Mouse (Mus musculus) stomach, embryonic 14.5 days (tissue): Measurements from ENCODE around the gene Slc29a3. TPM values are rescaled to one million over a fixed set of nuclear protein-coding genes. Genes with fewer than 3 reads are reported as not detected.
A peak's percentile ranks its signal among the peaks of the same experiment; 100 is the strongest.

Experiments
- ATAC-seq: fragments of 200-750 bp; cut with Nextera tagmentation; 2 replicates; pipeline ENCODE4 v1.8.0; 2017; ENCODE audit warnings: low read depth, moderate TSS enrichment; ENCODE audit not compliant: insufficient number of reproducible peaks, insufficient read depth, low FRiP score
- H3K27ac ChIP-seq: fragments of 300-500 bp; sonication (generic); 2 replicates; pipeline ENCODE4 v1.5.1; 2014; ENCODE audit warnings: mild to moderate bottlenecking, low read length, moderate library complexity, mixed read lengths
- H3K27me3 ChIP-seq: fragments of 300-500 bp; sonication (generic); 2 replicates; pipeline ENCODE4 v1.6.1; 2014; ENCODE audit warnings: low read length, control low read depth, mixed read lengths; ENCODE audit not compliant: control insufficient read depth, insufficient read depth
- H3K36me3 ChIP-seq: fragments of 300-500 bp; sonication (generic); 2 replicates; pipeline ENCODE4 v1.6.1; 2014; ENCODE audit warnings: mild to moderate bottlenecking, control low read depth, low read length, moderate library complexity, mixed read lengths; ENCODE audit not compliant: control insufficient read depth, insufficient read depth
- H3K4me1 ChIP-seq: fragments of 300-500 bp; sonication (generic); 2 replicates; pipeline ENCODE4 v1.6.1; 2014; ENCODE audit warnings: low read length, control low read depth, mixed read lengths; ENCODE audit not compliant: control insufficient read depth, insufficient read depth
- H3K4me2 ChIP-seq: fragments of 300-500 bp; sonication (generic); replicated peaks from 2 replicates; pipeline ENCODE4 v1.6.1; 2014; ENCODE audit warnings: low read depth, low read length, control low read depth
- H3K4me3 ChIP-seq: fragments of 300-500 bp; sonication (generic); 2 replicates; pipeline ENCODE4 v1.5.1; 2014; ENCODE audit warnings: low read depth, low read length, control low read depth
- H3K9ac ChIP-seq: fragments of 300-500 bp; sonication (generic); replicated peaks from 2 replicates; pipeline ENCODE4 v1.6.1; 2014; ENCODE audit warnings: low read depth, mild to moderate bottlenecking, control low read depth, low read length, moderate library complexity, mixed read lengths
- H3K9me3 ChIP-seq: fragments of 300-500 bp; sonication (generic); 2 replicates; pipeline ENCODE4 v1.6.1; 2016; ENCODE audit warnings: low read depth, low read length, control low read depth; ENCODE audit not compliant: control insufficient read depth
- WGBS: fragments of 180-500 bp; shearing (Covaris S2); extraction: QIAGEN DNeasy Blood & Tissue Kit; methylation state at CpG from one replicate; pipeline ENCODE4 v1.1.7; 2014; 5-methylcytosine and 5-hydroxymethylcytosine counted together
- polyA plus RNA-seq: library from polyadenylated mRNA; unstranded; fragments of >200 nt; fragmentation: Nextera tagmentation; extraction: Ambion mirVana; gene quantifications from 2 replicates; pipeline ENCODE4 v1.2.1, GENCODE M21; 2014

The Slc29a3 gene
- polyA plus RNA-seq, 1 experiment from 2014 or later: 8.5 TPM

GRCm38 (mm10) chr10:60689396-60689795, 63.2 kb downstream of the Slc29a3 start:
- Histone ChIP-seq H3K4me2 (no peak overlapping the region), H3K9ac (no peak overlapping the region), H3K36me3 (no peaks in the 10 kb centered on the region), H3K4me3 (no peak overlapping the region), H3K9me3 (no peaks in the 10 kb centered on the region), H3K27ac (no peak overlapping the region), H3K4me1 (peaks cover 11% of the 10 kb centered on the region), H3K27me3 (peaks cover 36% of the 10 kb centered on the region)
- no peak for ATAC-seq
- 75% methylated on average over 4 of the region's 4 CpGs for WGBS

GRCm38 (mm10) chr10:60687011-60687776, 65.4 kb downstream of the Slc29a3 start:
- H3K4me3 ChIP-seq: peak overlapping the region; percentile 56
- H3K36me3 ChIP-seq: no peaks in the 10 kb centered on the region
- peaks cover 40% of the 10 kb centered on the region for H3K27me3 ChIP-seq
- H3K9me3 ChIP-seq: no peaks in the 10 kb centered on the region
- peak; percentile 60; the same call in 1 of the 2 replicates for ATAC-seq
- H3K9ac ChIP-seq: peak overlapping the region; percentile 36; the same call in 1 of the 2 replicates
- peak overlapping the region; percentile 100 for H3K4me2 ChIP-seq
- H3K4me1 ChIP-seq: peaks cover 11% of the 10 kb centered on the region
- under 1% methylated on average over 76 of the region's 76 CpGs for WGBS
- H3K27ac ChIP-seq: no peak overlapping the region

GRCm38 (mm10) chr10:60686641-60686975, 66.0 kb downstream of the Slc29a3 start:
- Histone ChIP-seq H3K27me3 (peaks cover 40% of the 10 kb centered on the region), H3K9ac (no peak overlapping the region), H3K4me1 (peaks cover 11% of the 10 kb centered on the region), H3K27ac (no peak overlapping the region), H3K4me2 (peak overlapping the region; percentile 100), H3K9me3 (no peaks in the 10 kb centered on the region), H3K4me3 (peak overlapping the region; percentile 56), H3K36me3 (no peaks in the 10 kb centered on the region)
- under 1% methylated on average over 34 of the region's 37 CpGs for WGBS
- 0 out of 2 replicates have a peak, but pooled peaks have one; percentile 23 for ATAC-seq

GRCm38 (mm10) chr10:60685764-60686640, 66.6 kb downstream of the Slc29a3 start:
- Histone ChIP-seq H3K27me3 (peaks cover 40% of the 10 kb centered on the region), H3K4me3 (peak overlapping the region; percentile 56), H3K4me1 (peaks cover 11% of the 10 kb centered on the region), H3K9ac (no peak overlapping the region), H3K4me2 (peak overlapping the region; percentile 100), H3K9me3 (no peaks in the 10 kb centered on the region), H3K36me3 (no peaks in the 10 kb centered on the region), H3K27ac (no peak overlapping the region)
- WGBS: 4% methylated on average over 50 of the region's 50 CpGs
- no peak for ATAC-seq

DNA sequence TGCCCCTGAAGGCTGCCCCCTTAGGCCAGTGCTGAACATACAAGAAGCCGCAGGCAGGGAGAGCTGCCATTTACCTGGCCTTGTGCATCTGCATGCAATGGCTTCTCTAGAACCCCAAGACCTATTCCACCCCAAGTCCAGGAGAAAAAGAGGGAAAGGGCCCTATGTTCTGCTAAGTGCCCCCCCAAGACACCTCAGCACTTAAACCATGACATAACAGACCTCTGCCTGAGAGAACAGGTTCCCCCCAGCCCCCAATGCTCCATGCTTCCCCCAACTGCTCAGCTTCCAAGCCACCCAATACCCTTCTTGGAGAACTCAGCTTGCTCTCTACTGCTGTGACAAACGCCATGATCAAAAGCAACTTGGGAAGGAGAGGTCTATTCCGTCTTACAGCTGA, 73.7 kb downstream of the Slc29a3 start:
- no peak for ATAC-seq
- no peak overlapping the region for H3K9ac ChIP-seq

GRCm38 (mm10) chr10:60677319-60677718, 75.3 kb downstream of the Slc29a3 start:
- WGBS: 53% methylated on average over 4 of the region's 4 CpGs
- Histone ChIP-seq H3K4me1 (no peaks in the 10 kb centered on the region), H3K9ac (no peak overlapping the region), H3K27ac (no peak overlapping the region), H3K9me3 (no peaks in the 10 kb centered on the region), H3K27me3 (no peaks in the 10 kb centered on the region), H3K4me2 (no peak overlapping the region), H3K4me3 (no peak overlapping the region), H3K36me3 (no peaks in the 10 kb centered on the region)
- ATAC-seq: no peak

More for the DNA sequence above, 73.7 kb downstream of the Slc29a3 start:
- H3K4me3 ChIP-seq: no peak overlapping the region
- no peaks in the 10 kb centered on the region for H3K9me3 ChIP-seq
- no peaks in the 10 kb centered on the region for H3K27me3 ChIP-seq
- WGBS: 80% methylated on average over 3 of the region's 3 CpGs
- H3K27ac ChIP-seq: no peak overlapping the region
- H3K4me1 ChIP-seq: no peaks in the 10 kb centered on the region
- no peaks in the 10 kb centered on the region for H3K36me3 ChIP-seq
- no peak overlapping the region for H3K4me2 ChIP-seq

DNA sequence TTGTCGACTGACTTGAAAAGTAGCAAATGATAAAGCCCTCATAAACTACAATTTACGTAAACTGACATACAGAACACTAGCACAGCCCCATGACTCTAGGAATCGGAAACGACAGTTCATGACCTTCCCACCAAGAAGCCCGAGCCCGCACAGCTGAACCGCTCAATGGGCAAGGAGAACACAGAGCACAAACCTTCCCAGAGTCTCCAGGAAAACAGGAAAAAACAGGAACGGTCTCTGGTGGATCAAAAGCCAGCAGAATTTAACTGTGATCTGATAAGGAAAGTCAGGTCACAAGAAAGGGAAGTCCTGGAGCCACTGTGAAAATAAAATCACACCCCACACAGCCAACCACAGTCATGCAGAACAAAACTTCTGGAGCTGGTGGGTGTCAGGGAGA, 82.4 kb downstream of the Slc29a3 start:
- H3K9me3 ChIP-seq: no peaks in the 10 kb centered on the region
- H3K27me3 ChIP-seq: no peaks in the 10 kb centered on the region
- no peak overlapping the region for H3K4me2 ChIP-seq
- ATAC-seq: no peak
- H3K36me3 ChIP-seq: no peaks in the 10 kb centered on the region
- H3K9ac ChIP-seq: no peak overlapping the region
- H3K4me1 ChIP-seq: no peaks in the 10 kb centered on the region
- 60% methylated on average over 8 of the region's 8 CpGs for WGBS
- no peak overlapping the region for H3K4me3 ChIP-seq
- H3K27ac ChIP-seq: no peak overlapping the region

DNA sequence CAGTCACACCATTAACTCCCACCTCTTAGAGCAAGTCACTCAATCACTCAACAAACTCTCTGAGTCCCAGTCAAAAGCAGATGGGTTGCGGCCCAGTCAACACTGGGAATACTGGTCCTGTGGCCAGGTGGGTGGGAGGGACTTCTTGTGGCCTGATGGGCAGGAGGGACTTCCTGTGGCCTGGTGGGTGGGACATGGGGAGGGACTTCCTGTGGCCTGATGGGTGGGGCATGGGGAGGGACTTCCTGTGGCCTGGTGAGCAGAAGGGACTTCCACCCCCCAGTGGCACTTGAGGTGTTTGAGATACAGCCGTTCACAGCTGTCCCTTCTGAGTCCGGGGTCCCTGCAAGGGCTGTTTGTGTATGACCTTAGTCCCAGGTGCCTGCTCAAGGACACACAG, 84.0 kb downstream of the Slc29a3 start:
- no peak overlapping the region for H3K4me3 ChIP-seq
- no peak overlapping the region for H3K4me2 ChIP-seq
- H3K36me3 ChIP-seq: no peaks in the 10 kb centered on the region
- no peaks in the 10 kb centered on the region for H3K27me3 ChIP-seq
- no peak overlapping the region for H3K9ac ChIP-seq
- no peak overlapping the region for H3K27ac ChIP-seq
- no peaks in the 10 kb centered on the region for H3K4me1 ChIP-seq
- WGBS: 76% methylated on average over 3 of the region's 3 CpGs
- no peaks in the 10 kb centered on the region for H3K9me3 ChIP-seq
- no peak for ATAC-seq
